Mouse (Mus musculus): ENCODE results near the gene Tbc1d8b. TPM values are rescaled to one million over a fixed set of nuclear protein-coding genes. Genes with fewer than 3 reads are reported as not detected.

Tbc1d8b gene
- polyA plus RNA-seq, 1 experiment from 2014 or later = 0.93 TPM

DNA sequence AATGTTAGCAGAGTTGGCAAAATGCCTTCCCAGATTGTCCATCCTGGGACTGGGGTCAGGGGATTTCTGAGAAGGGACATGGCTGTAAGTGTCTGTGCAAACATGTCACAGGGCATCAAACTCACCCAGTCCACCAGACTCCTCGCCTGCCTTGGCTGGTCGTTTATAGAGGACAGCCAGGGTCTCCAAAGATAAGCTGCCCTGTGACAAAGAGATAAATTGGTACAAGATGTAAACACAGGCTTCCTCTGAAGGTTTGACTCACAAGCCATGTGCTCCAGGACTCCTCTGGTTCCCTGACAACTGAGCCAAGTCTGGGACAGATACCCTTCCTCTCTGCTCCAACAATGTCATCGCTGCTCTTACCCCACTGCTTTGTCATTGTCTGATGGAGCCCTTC, 96.2 kb downstream of the Tbc1d8b start:
- no peak overlapping the region for H3K4me2 ChIP-seq
- H3K27me3 ChIP-seq = no peaks in the 10 kb centered on the region
- no peak overlapping the region for H3K27ac ChIP-seq (replicated peaks)
- H3K36me3 ChIP-seq (replicated peaks) = no peaks in the 10 kb centered on the region
- WGBS (ENCODE audit: insufficient replicate concordance) = 24% methylated on average over 3 of the region's 3 CpGs
- H3K9ac ChIP-seq = no peak overlapping the region
- H3K4me3 ChIP-seq (replicated peaks) = no peak overlapping the region
- ATAC-seq (ENCODE audit: insufficient read depth) = peak; percentile 75
- H3K9me3 ChIP-seq (replicated peaks) = no peaks in the 10 kb centered on the region
- H3K4me1 ChIP-seq (replicated peaks) = peaks cover 20% of the 10 kb centered on the region

- H3K4me1 ChIP-seq (replicated peaks) = peaks cover 20% of the 10 kb centered on the region
- no peak overlapping the region for H3K4me2 ChIP-seq
- H3K36me3 ChIP-seq (replicated peaks) = no peaks in the 10 kb centered on the region
- 63% methylated on average over 4 of the region's 4 CpGs for WGBS (ENCODE audit: insufficient replicate concordance)
- H3K9me3 ChIP-seq (replicated peaks) = no peaks in the 10 kb centered on the region
- no peaks in the 10 kb centered on the region for H3K27me3 ChIP-seq
- H3K27ac ChIP-seq (replicated peaks) = no peak overlapping the region
- no peak overlapping the region for H3K4me3 ChIP-seq (replicated peaks)
- ATAC-seq (ENCODE audit: insufficient read depth) = no peak
- no peak overlapping the region for H3K9ac ChIP-seq
These were observed 96.8 kb downstream of the Tbc1d8b start for GRCm38 (mm10) chrX:139781563-139781962.

GRCm38 (mm10) chrX:139782278-139783044, 97.7 kb downstream of the Tbc1d8b start, which contains the start of gene Ripply1:
TSS of gene Ripply1 (minus strand) at chrX:139782353.
- Histone ChIP-seq H3K4me1 (replicated peaks) (peaks cover 20% of the 10 kb centered on the region), H3K4me2 (no peak within 1 kb of the TSS), H3K4me3 (replicated peaks) (no peak within 1 kb of the TSS), H3K27me3 (no peaks in the 10 kb centered on the region), H3K36me3 (replicated peaks) (no peaks in the 10 kb centered on the region), H3K9ac (no peak within 1 kb of the TSS), H3K9me3 (replicated peaks) (no peaks in the 10 kb centered on the region), H3K27ac (replicated peaks) (no peak within 1 kb of the TSS)
- WGBS (ENCODE audit: insufficient replicate concordance) = 56% methylated on average over 6 of the region's 6 CpGs
- no peak for ATAC-seq (ENCODE audit: insufficient read depth)

DNA sequence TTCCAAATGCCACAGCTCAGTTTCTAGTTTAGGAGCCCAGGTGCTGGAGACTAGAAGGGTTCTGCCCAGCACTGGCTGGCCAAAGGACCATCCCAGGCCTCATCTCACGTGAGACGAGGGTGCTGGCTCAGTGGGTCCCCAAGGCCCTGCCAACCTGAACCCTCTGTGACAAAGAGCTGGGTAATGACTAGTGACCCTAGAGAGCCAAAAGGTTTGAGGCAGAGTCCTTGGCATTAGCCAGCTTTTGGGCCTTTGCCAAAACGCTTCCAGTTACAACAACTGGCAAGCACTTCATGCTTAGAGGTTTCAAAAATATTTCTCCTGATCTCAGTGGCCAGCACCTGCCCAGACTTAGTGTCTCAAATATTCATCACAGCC, 98.2 kb downstream of the Tbc1d8b start:
- ATAC-seq (ENCODE audit: insufficient read depth) = no peak
- Histone ChIP-seq H3K9ac (no peak overlapping the region), H3K4me1 (replicated peaks) (peaks cover 20% of the 10 kb centered on the region), H3K27ac (replicated peaks) (no peak overlapping the region), H3K27me3 (no peaks in the 10 kb centered on the region), H3K4me2 (no peak overlapping the region), H3K4me3 (replicated peaks) (no peak overlapping the region), H3K9me3 (replicated peaks) (no peaks in the 10 kb centered on the region), H3K36me3 (replicated peaks) (no peaks in the 10 kb centered on the region)
- 56% methylated on average over 3 of the region's 3 CpGs for WGBS (ENCODE audit: insufficient replicate concordance)

GRCm38 (mm10) chrX:139785764-139786163, 101.0 kb downstream of the Tbc1d8b start:
- ATAC-seq (ENCODE audit: insufficient read depth) = no peak
- Histone ChIP-seq H3K4me2 (no peak overlapping the region), H3K27me3 (no peaks in the 10 kb centered on the region), H3K27ac (replicated peaks) (no peak overlapping the region), H3K4me3 (replicated peaks) (no peak overlapping the region), H3K4me1 (replicated peaks) (peaks cover 13% of the 10 kb centered on the region), H3K36me3 (replicated peaks) (no peaks in the 10 kb centered on the region), H3K9me3 (replicated peaks) (no peaks in the 10 kb centered on the region), H3K9ac (no peak overlapping the region)
- WGBS (ENCODE audit: insufficient replicate concordance) = 29% methylated on average over 1 of the region's 1 CpGs

- no peak overlapping the region for H3K4me3 ChIP-seq (replicated peaks)
- 55% methylated on average over 7 of the region's 7 CpGs for WGBS (ENCODE audit: insufficient replicate concordance)
- no peak overlapping the region for H3K4me2 ChIP-seq
- ATAC-seq (ENCODE audit: insufficient read depth) = no peak
- H3K4me1 ChIP-seq (replicated peaks) = no peaks in the 10 kb centered on the region
- H3K27ac ChIP-seq (replicated peaks) = no peak overlapping the region
- H3K9ac ChIP-seq = no peak overlapping the region
- no peaks in the 10 kb centered on the region for H3K36me3 ChIP-seq (replicated peaks)
- no peaks in the 10 kb centered on the region for H3K9me3 ChIP-seq (replicated peaks)
- no peaks in the 10 kb centered on the region for H3K27me3 ChIP-seq
These were observed 109.5 kb downstream of the Tbc1d8b start for GRCm38 (mm10) chrX:139794072-139794845.

DNA sequence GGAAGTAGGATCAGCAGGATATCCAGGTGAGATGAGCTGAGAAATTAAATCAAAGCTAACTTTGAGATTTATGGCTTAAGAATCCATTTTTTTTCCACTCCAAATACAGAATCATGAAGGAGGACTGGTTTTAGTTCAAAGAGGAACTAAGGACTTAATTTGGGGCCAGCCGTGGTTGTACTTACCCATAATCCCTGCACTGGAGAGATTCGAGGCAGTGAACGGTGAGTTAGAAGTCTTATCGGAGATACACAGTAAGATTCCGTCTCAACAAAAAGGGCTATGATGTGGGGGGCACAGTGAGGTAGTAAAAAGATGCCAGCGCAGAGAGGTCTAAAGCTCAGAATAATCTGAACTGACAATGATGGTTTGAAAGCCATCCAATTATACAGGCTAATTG, 111.2 kb downstream of the Tbc1d8b start:
- no peaks in the 10 kb centered on the region for H3K4me1 ChIP-seq (replicated peaks)
- no peaks in the 10 kb centered on the region for H3K9me3 ChIP-seq (replicated peaks)
- no peaks in the 10 kb centered on the region for H3K36me3 ChIP-seq (replicated peaks)
- no peak overlapping the region for H3K4me2 ChIP-seq
- no peak overlapping the region for H3K27ac ChIP-seq (replicated peaks)
- no peak for ATAC-seq (ENCODE audit: insufficient read depth)
- H3K4me3 ChIP-seq (replicated peaks) = no peak overlapping the region
- no peaks in the 10 kb centered on the region for H3K27me3 ChIP-seq
- WGBS (ENCODE audit: insufficient replicate concordance) = 67% methylated on average over 6 of the region's 6 CpGs
- H3K9ac ChIP-seq = no peak overlapping the region

GRCm38 (mm10) chrX:139797875-139798274, 113.1 kb downstream of the Tbc1d8b start:
- Histone ChIP-seq H3K4me3 (replicated peaks) (no peak overlapping the region), H3K4me2 (no peak overlapping the region), H3K4me1 (replicated peaks) (no peaks in the 10 kb centered on the region), H3K36me3 (replicated peaks) (no peaks in the 10 kb centered on the region), H3K9me3 (replicated peaks) (no peaks in the 10 kb centered on the region), H3K9ac (no peak overlapping the region), H3K27me3 (no peaks in the 10 kb centered on the region), H3K27ac (replicated peaks) (no peak overlapping the region)
- no peak for ATAC-seq (ENCODE audit: insufficient read depth)
- WGBS (ENCODE audit: insufficient replicate concordance) = 69% methylated on average over 9 of the region's 9 CpGs

DNA sequence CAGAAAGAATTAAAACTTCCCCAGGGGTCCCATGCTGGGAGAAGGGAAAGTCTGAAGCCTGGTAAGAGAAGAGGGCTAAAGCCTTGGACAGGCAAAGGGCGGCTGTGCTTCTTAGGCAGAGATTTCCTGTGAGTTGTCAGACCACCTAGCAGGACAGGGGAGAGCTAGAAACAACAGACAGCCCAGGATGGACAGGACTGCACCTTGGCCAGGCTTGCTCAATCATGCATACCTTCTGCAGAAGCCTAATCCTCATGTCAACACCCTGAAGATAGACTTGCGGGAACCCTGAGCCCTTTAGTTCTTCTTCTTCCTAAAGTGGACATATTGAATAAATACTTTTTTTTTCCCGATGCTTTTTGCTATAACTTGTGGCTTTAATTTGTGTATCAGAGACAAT, 115.2 kb downstream of the Tbc1d8b start:
- H3K27ac ChIP-seq (replicated peaks) = no peak overlapping the region
- H3K4me1 ChIP-seq (replicated peaks) = no peaks in the 10 kb centered on the region
- H3K4me3 ChIP-seq (replicated peaks) = no peak overlapping the region
- H3K4me2 ChIP-seq = no peak overlapping the region
- H3K9ac ChIP-seq = no peak overlapping the region
- ATAC-seq (ENCODE audit: insufficient read depth) = no peak
- no peaks in the 10 kb centered on the region for H3K9me3 ChIP-seq (replicated peaks)
- H3K36me3 ChIP-seq (replicated peaks) = no peaks in the 10 kb centered on the region
- 73% methylated on average over 3 of the region's 3 CpGs for whole genome bisulfite sequencing (ENCODE audit: insufficient replicate concordance)
- no peaks in the 10 kb centered on the region for H3K27me3 ChIP-seq

DNA sequence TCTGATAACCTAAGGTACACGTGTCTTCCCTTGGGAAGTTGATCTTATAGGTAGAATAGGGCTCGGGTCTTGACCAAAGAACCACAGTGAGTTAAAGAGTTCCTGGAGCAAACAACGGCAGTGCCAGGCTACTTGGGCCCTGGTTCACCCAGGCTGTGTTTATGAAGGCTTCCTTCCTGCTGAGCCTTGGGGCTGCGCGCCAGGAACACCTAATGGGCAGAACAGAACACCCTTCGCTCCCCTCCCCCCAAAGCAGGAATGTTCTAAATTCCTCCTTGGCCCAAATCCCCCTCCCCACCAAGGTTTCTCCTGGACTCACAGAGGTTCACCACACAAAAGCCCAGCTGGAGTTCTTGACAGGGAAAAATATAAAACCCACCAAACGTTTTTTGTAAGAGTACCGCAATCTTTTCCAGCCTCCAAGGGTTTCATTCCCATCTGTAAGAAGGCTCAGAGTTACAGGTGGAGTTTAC, 115.6 kb downstream of the Tbc1d8b start, which contains the start of gene Cldn2:
TSS of gene Cldn2 (plus strand) at position 423 of the 473 bp plus-strand sequence.
- H3K27ac ChIP-seq (replicated peaks) = no peak within 1 kb of the TSS
- H3K4me3 ChIP-seq (replicated peaks) = no peak within 1 kb of the TSS
- H3K9me3 ChIP-seq (replicated peaks) = no peaks in the 10 kb centered on the region
- ATAC-seq (ENCODE audit: insufficient read depth) = no peak
- no peaks in the 10 kb centered on the region for H3K36me3 ChIP-seq (replicated peaks)
- H3K27me3 ChIP-seq = no peaks in the 10 kb centered on the region
- no peak within 1 kb of the TSS for H3K9ac ChIP-seq
- WGBS (ENCODE audit: insufficient replicate concordance) = 72% methylated on average over 8 of the region's 8 CpGs
- H3K4me1 ChIP-seq (replicated peaks) = no peaks in the 10 kb centered on the region
- H3K4me2 ChIP-seq = no peak within 1 kb of the TSS
